Mouse (Mus musculus): Measurements from ENCODE around the gene Spint5. TPM values are rescaled to one million over a fixed set of nuclear protein-coding genes. Genes with fewer than 3 reads are reported as not detected.
"Not testable (repeated sequence)": the region's sequence is repeated elsewhere in the genome, so short reads cannot be mapped to it uniquely, and the experiment has no call there.

Gene Spint5
- total RNA-seq (2022) = not detected

- no peak for DNase-seq
Measured at GRCm38 (mm10) chr2:164715005-164715404, at the start of gene Spint5. Gene Spint5 (plus strand): TSS chr2:164715305.

- DNase-seq = no peak
Measured at GRCm38 (mm10) chr2:164670261-164670660, 44.8 kb upstream of the Spint5 start.

- no peak for DNase-seq
Measured at GRCm38 (mm10) chr2:164670938-164671337, 44.2 kb upstream of the Spint5 start.

GRCm38 (mm10) chr2:164673987-164674386 is 41.1 kb upstream of the Spint5 start, which contains the start of gene Wfdc11:
Gene Wfdc11 (minus strand): TSS chr2:164674087.
- DNase-seq = no peak

GRCm38 (mm10) chr2:164676103-164676502 is 39.0 kb upstream of the Spint5 start:
- DNase-seq = no peak

- no peak for DNase-seq
Measured at GRCm38 (mm10) chr2:164676916-164677685, 38.0 kb upstream of the Spint5 start.

- peak; percentile 15 for DNase-seq
Measured at GRCm38 (mm10) chr2:164678848-164679625, 36.1 kb upstream of the Spint5 start.

GRCm38 (mm10) chr2:164679906-164680305 is 35.2 kb upstream of the Spint5 start:
- DNase-seq = no peak

GRCm38 (mm10) chr2:164684807-164685206 is 30.3 kb upstream of the Spint5 start, which contains the start of gene Wfdc13:
Gene Wfdc13 (plus strand): TSS chr2:164685107.
- no peak for DNase-seq

GRCm38 (mm10) chr2:164698201-164698600 is 16.9 kb upstream of the Spint5 start, which contains the start of gene Spint4:
Gene Spint4 (plus strand): TSS chr2:164698501.
- no peak for DNase-seq

- no peak for DNase-seq
Measured at GRCm38 (mm10) chr2:164700959-164701358, 14.1 kb upstream of the Spint5 start.

- DNase-seq = no peak
Measured at GRCm38 (mm10) chr2:164701761-164702160, 13.3 kb upstream of the Spint5 start.

GRCm38 (mm10) chr2:164704235-164704634 is 10.9 kb upstream of the Spint5 start:
- DNase-seq = no peak

GRCm38 (mm10) chr2:164705328-164705727 is 9.8 kb upstream of the Spint5 start:
- no peak for DNase-seq

GRCm38 (mm10) chr2:164705991-164706390 is 9.1 kb upstream of the Spint5 start:
- no peak for DNase-seq

- not testable (repeated sequence) for DNase-seq
Measured at GRCm38 (mm10) chr2:164716194-164716786, 1.2 kb downstream of the Spint5 start.

GRCm38 (mm10) chr2:164723276-164723675 is 8.2 kb downstream of the Spint5 start:
- no peak for DNase-seq

- DNase-seq = no peak
Measured at GRCm38 (mm10) chr2:164725895-164726619, 11.0 kb downstream of the Spint5 start.

- DNase-seq = no peak
Measured at GRCm38 (mm10) chr2:164731719-164732118, 16.6 kb downstream of the Spint5 start.

GRCm38 (mm10) chr2:164733259-164733658 is 18.2 kb downstream of the Spint5 start:
- no peak for DNase-seq

- no peak for DNase-seq
Measured at GRCm38 (mm10) chr2:164734839-164735238, 19.7 kb downstream of the Spint5 start.

GRCm38 (mm10) chr2:164735446-164735845 is 20.3 kb downstream of the Spint5 start:
- DNase-seq = no peak

Measured in adrenal gland, adult 8-10 months (tissue).